ENCODE assay signal across 23 mouse cellular contexts in genomic region chr13:3654432-3654831, GRCm38 (mm10). TPM values are rescaled to one million over a fixed set of nuclear protein-coding genes. Genes with fewer than 3 reads are reported as not detected.
DNase-seq lines count a peak whose midpoint lies in the region; ATAC-seq and TF ChIP-seq lines count a peak whose summit lies in the region.
"Had no signal": no experiment of that assay in that cellular context is flagged by ENCODE, and none has a peak within 500 bp of the region (broad histone marks: within the 10 kb centered on the region; RNA-seq: fewer than 3 reads in every experiment).

No protein-coding gene starts in this region.

- peak; percentile 55 for ATAC-seq in forebrain, embryonic 16.5 days
- ATAC-seq in forebrain, embryonic 12.5 days (ENCODE audit: low FRiP score) = no peak
- 0 out of 2 replicates have a peak, but pooled peaks have one; percentile 18 for ATAC-seq in midbrain, postnatal 0 days (ENCODE audit: low FRiP score)
- no peak for ATAC-seq in midbrain, embryonic 14.5 days (ENCODE audit: low FRiP score, low TSS enrichment)
- ATAC-seq in hindbrain, embryonic 16.5 days = no peak
- ATAC-seq: CD4-positive, CD25-positive, alpha-beta regulatory T cell, adult 4 months; intestine, embryonic 15.5 days; liver, embryonic 12.5 days had no signal

- no peak for TF ChIP-seq CTCF in midbrain, postnatal 0 days (IDR thresholded peaks at IDR 0.05)

- DNase-seq in midbrain, postnatal 0 days (ENCODE audit: low spot score) = no peak
- DNase-seq in midbrain, embryonic 14.5 days = no peak
- DNase-seq in left cerebral cortex, adult 18-20 months (ENCODE audit: low spot score in 2 of 2) = peak; percentile 22 to 23
- peak; percentile 86 for DNase-seq in telencephalon, adult 2 months (ENCODE audit: low read depth, low spot score)
- DNase-seq: adrenal gland, postnatal 14 days; cerebellum, adult 9-11 months; heart, postnatal 4 days; kidney, adult 8-10 months; kidney, postnatal 14 days; layer of hippocampus, postnatal 36 days; lung, adult 18-20 months; lung, postnatal 10 days; thymus, adult 2 months had no signal

- H3K4me1 ChIP-seq in forebrain, embryonic 16.5 days (replicated peaks; ENCODE audit: control insufficient read depth, insufficient read depth, low read length) = no peaks in the 10 kb centered on the region
- H3K4me1 ChIP-seq in forebrain, embryonic 12.5 days = no peaks in the 10 kb centered on the region
- H3K4me1 ChIP-seq in midbrain, postnatal 0 days (ENCODE audit: insufficient read depth, low read length) = no peaks in the 10 kb centered on the region
- H3K4me1 ChIP-seq in midbrain, embryonic 14.5 days (ENCODE audit: control insufficient read depth, insufficient read depth, low read length) = no peaks in the 10 kb centered on the region
- no peaks in the 10 kb centered on the region for H3K4me1 ChIP-seq in hindbrain, embryonic 16.5 days (ENCODE audit: control insufficient read depth, insufficient read depth, low read depth, low read length)
- H3K4me1 ChIP-seq: embryonic facial prominence, embryonic 10.5 days; hindbrain, embryonic 15.5 days; intestine, embryonic 15.5 days; liver, embryonic 12.5 days had no signal

- no peak overlapping the region for H3K4me3 ChIP-seq in forebrain, embryonic 16.5 days (replicated peaks; ENCODE audit: low read length)
- no peak overlapping the region for H3K4me3 ChIP-seq in forebrain, embryonic 12.5 days (replicated peaks)
- H3K4me3 ChIP-seq in midbrain, postnatal 0 days (ENCODE audit: low read depth, low read length) = no peak overlapping the region
- no peak overlapping the region for H3K4me3 ChIP-seq in midbrain, embryonic 14.5 days (replicated peaks; ENCODE audit: low read depth, low read length)
- H3K4me3 ChIP-seq in hindbrain, embryonic 16.5 days (ENCODE audit: low read length) = no peak overlapping the region
- H3K4me3 ChIP-seq: embryonic facial prominence, embryonic 10.5 days; hindbrain, embryonic 15.5 days; intestine, embryonic 15.5 days; limb, embryonic 13.5 days; liver, embryonic 12.5 days had no signal

- H3K36me3 ChIP-seq in forebrain, embryonic 16.5 days (ENCODE audit: control insufficient read depth, insufficient read depth) = peaks cover 4% of the 10 kb centered on the region; the same call in 1 of the 2 replicates
- peaks cover 30% of the 10 kb centered on the region for H3K36me3 ChIP-seq in forebrain, embryonic 12.5 days (replicated peaks)
- peaks cover 16% of the 10 kb centered on the region; the same call in 1 of the 2 replicates for H3K36me3 ChIP-seq in midbrain, postnatal 0 days (ENCODE audit: insufficient read depth, low read length)
- H3K36me3 ChIP-seq in midbrain, embryonic 14.5 days (ENCODE audit: control insufficient read depth, insufficient read depth, low read length) = peaks cover 8% of the 10 kb centered on the region
- H3K36me3 ChIP-seq in hindbrain, embryonic 16.5 days (ENCODE audit: control insufficient read depth, insufficient read depth, low read length) = peaks cover 11% of the 10 kb centered on the region
- H3K36me3 ChIP-seq: intestine, embryonic 15.5 days; liver, embryonic 12.5 days had no signal

- no peak overlapping the region for H3K9ac ChIP-seq in forebrain, embryonic 16.5 days (replicated peaks; ENCODE audit: low read depth, low read length)
- no peak overlapping the region for H3K9ac ChIP-seq in forebrain, embryonic 12.5 days
- H3K9ac ChIP-seq in midbrain, postnatal 0 days (replicated peaks; ENCODE audit: low read length, poor library complexity, severe bottlenecking) = no peak overlapping the region
- H3K9ac ChIP-seq in midbrain, embryonic 14.5 days (replicated peaks; ENCODE audit: low read length) = no peak overlapping the region
- H3K9ac ChIP-seq in hindbrain, embryonic 16.5 days (ENCODE audit: low read depth, low read length) = no peak overlapping the region
- H3K9ac ChIP-seq: hindbrain, embryonic 15.5 days; intestine, embryonic 15.5 days; limb, embryonic 13.5 days; liver, embryonic 12.5 days had no signal

- H3K27ac ChIP-seq in forebrain, embryonic 16.5 days (ENCODE audit: low read length) = no peak overlapping the region
- H3K27ac ChIP-seq in forebrain, embryonic 12.5 days = no peak overlapping the region
- no peak overlapping the region for H3K27ac ChIP-seq in midbrain, postnatal 0 days (ENCODE audit: low read depth, low read length)
- H3K27ac ChIP-seq in midbrain, embryonic 14.5 days (replicated peaks; ENCODE audit: low read depth, low read length) = no peak overlapping the region
- H3K27ac ChIP-seq in hindbrain, embryonic 16.5 days (ENCODE audit: low read depth, low read length) = no peak overlapping the region
- H3K27ac ChIP-seq: embryonic facial prominence, embryonic 10.5 days; hindbrain, embryonic 15.5 days; intestine, embryonic 15.5 days; limb, embryonic 13.5 days; liver, embryonic 12.5 days had no signal

- no peak overlapping the region for H3K4me2 ChIP-seq in forebrain, embryonic 16.5 days (ENCODE audit: low read length)
- no peak overlapping the region for H3K4me2 ChIP-seq in forebrain, embryonic 12.5 days
- H3K4me2 ChIP-seq in midbrain, postnatal 0 days (ENCODE audit: low read depth, low read length, poor library complexity, severe bottlenecking) = no peak overlapping the region
- H3K4me2 ChIP-seq in midbrain, embryonic 14.5 days (ENCODE audit: low read length) = no peak overlapping the region
- no peak overlapping the region for H3K4me2 ChIP-seq in hindbrain, embryonic 16.5 days (ENCODE audit: low read length)
- H3K4me2 ChIP-seq: hindbrain, embryonic 15.5 days; intestine, embryonic 15.5 days; limb, embryonic 13.5 days; liver, embryonic 12.5 days; midbrain, embryonic 11.5 days had no signal

- no peaks in the 10 kb centered on the region for H3K27me3 ChIP-seq in forebrain, embryonic 16.5 days (replicated peaks; ENCODE audit: control insufficient read depth, insufficient read depth, low read length)
- no peaks in the 10 kb centered on the region for H3K27me3 ChIP-seq in forebrain, embryonic 12.5 days
- no peaks in the 10 kb centered on the region for H3K27me3 ChIP-seq in midbrain, postnatal 0 days (ENCODE audit: insufficient read depth, low read length)
- H3K27me3 ChIP-seq in midbrain, embryonic 14.5 days (ENCODE audit: control insufficient read depth, insufficient read depth, low read length) = no peaks in the 10 kb centered on the region
- H3K27me3 ChIP-seq in hindbrain, embryonic 16.5 days (replicated peaks; ENCODE audit: control insufficient read depth, insufficient read depth, low read length) = no peaks in the 10 kb centered on the region
- H3K27me3 ChIP-seq: hindbrain, embryonic 15.5 days; intestine, embryonic 15.5 days; limb, embryonic 13.5 days; liver, embryonic 12.5 days had no signal

- no peaks in the 10 kb centered on the region for H3K9me3 ChIP-seq in forebrain, embryonic 16.5 days (ENCODE audit: control insufficient read depth, low read length)
- H3K9me3 ChIP-seq in forebrain, embryonic 12.5 days = no peaks in the 10 kb centered on the region
- no peaks in the 10 kb centered on the region for H3K9me3 ChIP-seq in midbrain, postnatal 0 days (ENCODE audit: low read length)
- no peaks in the 10 kb centered on the region for H3K9me3 ChIP-seq in midbrain, embryonic 14.5 days (ENCODE audit: control insufficient read depth, low read length)
- H3K9me3 ChIP-seq in hindbrain, embryonic 16.5 days (ENCODE audit: control insufficient read depth, low read length) = no peaks in the 10 kb centered on the region
- H3K9me3 ChIP-seq: embryonic facial prominence, embryonic 10.5 days; hindbrain, embryonic 15.5 days; intestine, embryonic 15.5 days; limb, embryonic 13.5 days; liver, embryonic 12.5 days had no signal

- 72% methylated on average over 2 of the region's 2 CpGs for WGBS in forebrain, embryonic 16.5 days
- 92% methylated on average over 2 of the region's 2 CpGs for WGBS in forebrain, embryonic 12.5 days
- 87% methylated on average over 2 of the region's 2 CpGs for WGBS in midbrain, postnatal 0 days
- WGBS in midbrain, embryonic 14.5 days = 87% methylated on average over 2 of the region's 2 CpGs
- 75% methylated on average over 2 of the region's 2 CpGs for WGBS in hindbrain, embryonic 16.5 days

RNA-seq across cellular contexts. Expression of gene Asb13, which starts 20.6 kb away (rescaled TPM):
- polyA plus RNA-seq in forebrain, embryonic 16.5 days (2015; fragmentation: Nextera tagmentation; extraction: Ambion mirVana) = 12.0 and 19.7 TPM in 2 replicates
- 14.4 and 16.1 TPM in 2 replicates for polyA plus RNA-seq in forebrain, embryonic 12.5 days (2016; fragmentation: Nextera tagmentation; extraction: Ambion mirVana)
- 10.9 and 16.8 TPM in 2 replicates for total RNA-seq in midbrain, postnatal 0 days (2014; rRNA removed)
- polyA plus RNA-seq in midbrain, postnatal 0 days (2015; fragmentation: Nextera tagmentation; extraction: Ambion mirVana) = 15.1 and 17.3 TPM in 2 replicates
- polyA plus RNA-seq in midbrain, embryonic 14.5 days (2014; fragmentation: Nextera tagmentation; extraction: Ambion mirVana) = 11.9 and 12.2 TPM in 2 replicates
- 10 to 100 TPM; 47.9 to 49.8 TPM for total RNA-seq in left cerebral cortex, adult 18-20 months (2021)
- 15.3 and 18.8 TPM in 2 replicates for polyA plus RNA-seq in hindbrain, embryonic 16.5 days (2015; fragmentation: Nextera tagmentation; extraction: Ambion mirVana)

RNA-seq across cellular contexts. Expression of gene Fam208b, which starts 43.5 kb away (rescaled TPM):
- polyA plus RNA-seq in forebrain, embryonic 16.5 days (2015; fragmentation: Nextera tagmentation; extraction: Ambion mirVana) = 20.0 and 23.2 TPM in 2 replicates
- 26.1 and 29.8 TPM in 2 replicates for polyA plus RNA-seq in forebrain, embryonic 12.5 days (2016; fragmentation: Nextera tagmentation; extraction: Ambion mirVana)
- total RNA-seq in midbrain, postnatal 0 days (2014; rRNA removed) = 34.9 and 40.8 TPM in 2 replicates
- 6.8 and 10.1 TPM in 2 replicates for polyA plus RNA-seq in midbrain, postnatal 0 days (2015; fragmentation: Nextera tagmentation; extraction: Ambion mirVana)
- polyA plus RNA-seq in midbrain, embryonic 14.5 days (2014; fragmentation: Nextera tagmentation; extraction: Ambion mirVana) = 25.2 and 26.0 TPM in 2 replicates
- total RNA-seq in left cerebral cortex, adult 18-20 months (2021) = 10 to 100 TPM; 24.3 to 29.0 TPM
- polyA plus RNA-seq in hindbrain, embryonic 16.5 days (2015; fragmentation: Nextera tagmentation; extraction: Ambion mirVana) = 11.4 and 12.9 TPM in 2 replicates

Comparison
In these comparisons a context has a peak if more than half of its experiments do, and no peak if none do; other contexts are left out.
1. ATAC-seq: peak in forebrain, embryonic 16.5 days (single experiment) and midbrain, postnatal 0 days (single experiment); none in forebrain, embryonic 12.5 days (single experiment), midbrain, embryonic 14.5 days (single experiment) and hindbrain, embryonic 16.5 days (single experiment).
2. DNase-seq: peak in left cerebral cortex, adult 18-20 months (2 of 2) and telencephalon, adult 2 months (single experiment); none in midbrain, postnatal 0 days (single experiment) and midbrain, embryonic 14.5 days (single experiment).